Mouse (Mus musculus): Measurements from ENCODE around the gene Hspb9. TPM values are rescaled to one million over a fixed set of nuclear protein-coding genes. Genes with fewer than 3 reads are reported as not detected.
A peak's percentile ranks its signal among the peaks of the same experiment; 100 is the strongest.

Hspb9 gene
- total RNA-seq, 2 experiments from 2014 or later = not detected

GRCm38 (mm10) chr11:100711783-100712615 lies 1.7 kb upstream of the Hspb9 start, which contains the start of gene Kat2a:
Gene Kat2a (minus strand): TSS chr11:100712465.
- DNase-seq (ENCODE audit: low spot score in 2 of 2) = peak; percentile 83 to 88
- TF ChIP-seq CTCF (conservative IDR thresholded peaks at IDR 0.05) = no peak
- Histone ChIP-seq H3K4me3 (peak within 1 kb of the TSS; percentile 76), H3K27ac (peak within 1 kb of the TSS; percentile 92)

- no peak for TF ChIP-seq CTCF (conservative IDR thresholded peaks at IDR 0.05)
These were observed 476 bp upstream of the Hspb9 start for GRCm38 (mm10) chr11:100713174-100713573.

GRCm38 (mm10) chr11:100714534-100714915 lies 875 bp downstream of the Hspb9 start:
- DNase-seq (ENCODE audit: low spot score in 2 of 2) = peak; percentile 70 to 79
- peak overlapping the region; percentile 78 for H3K27ac ChIP-seq
- no peak overlapping the region; the same call in 1 of the 2 replicates for H3K4me3 ChIP-seq
- peak; percentile 95 for TF ChIP-seq CTCF (conservative IDR thresholded peaks at IDR 0.05)

More at GRCm38 (mm10) chr11:100713174-100713573, 476 bp upstream of the Hspb9 start:
- H3K4me3 ChIP-seq = no peak overlapping the region
- DNase-seq (ENCODE audit: low spot score in 2 of 2) = no peak
- peak overlapping the region; percentile 78; the same call in 1 of the 2 replicates for H3K27ac ChIP-seq

GRCm38 (mm10) chr11:100714948-100715347 lies 1.3 kb downstream of the Hspb9 start:
- Histone ChIP-seq H3K4me3 (no peak overlapping the region), H3K27ac (peak overlapping the region; percentile 78)
- TF ChIP-seq CTCF (conservative IDR thresholded peaks at IDR 0.05) = no peak; the same call in 1 of the 2 replicates
- peak in 1 of 2 experiments; percentile 50 for DNase-seq (ENCODE audit: low spot score in 2 of 2)

GRCm38 (mm10) chr11:100716649-100717048 lies 3.0 kb downstream of the Hspb9 start:
- no peak overlapping the region for H3K4me3 ChIP-seq
- no peak for DNase-seq (ENCODE audit: low spot score in 2 of 2)
- peak overlapping the region; percentile 78; the same call in 1 of the 2 replicates for H3K27ac ChIP-seq
- TF ChIP-seq CTCF (conservative IDR thresholded peaks at IDR 0.05) = no peak

GRCm38 (mm10) chr11:100718462-100718861 lies 4.8 kb downstream of the Hspb9 start:
- TF ChIP-seq CTCF (conservative IDR thresholded peaks at IDR 0.05) = no peak
- Histone ChIP-seq H3K4me3 (no peak overlapping the region), H3K27ac (peak overlapping the region; percentile 87; the same call in 1 of the 2 replicates)
- no peak for DNase-seq (ENCODE audit: low spot score in 2 of 2)

- no peak for DNase-seq (ENCODE audit: low spot score in 2 of 2)
- Histone ChIP-seq H3K4me3 (no peak overlapping the region), H3K27ac (peak overlapping the region; percentile 87; the same call in 1 of the 2 replicates)
- TF ChIP-seq CTCF (conservative IDR thresholded peaks at IDR 0.05) = no peak
These were observed 5.2 kb downstream of the Hspb9 start for GRCm38 (mm10) chr11:100718866-100719265.

- H3K4me3 ChIP-seq = no peak overlapping the region
- no peak for DNase-seq (ENCODE audit: low spot score in 2 of 2)
- H3K27ac ChIP-seq = peak overlapping the region; percentile 87
- no peak for TF ChIP-seq CTCF (conservative IDR thresholded peaks at IDR 0.05)
These were observed 5.7 kb downstream of the Hspb9 start for GRCm38 (mm10) chr11:100719312-100719711.

GRCm38 (mm10) chr11:100719893-100720292 lies 6.2 kb downstream of the Hspb9 start:
- no peak for DNase-seq (ENCODE audit: low spot score in 2 of 2)
- no peak overlapping the region for H3K4me3 ChIP-seq
- TF ChIP-seq CTCF (conservative IDR thresholded peaks at IDR 0.05) = no peak
- H3K27ac ChIP-seq = peak overlapping the region; percentile 87

- no peak for DNase-seq (ENCODE audit: low spot score in 2 of 2)
- no peak for TF ChIP-seq CTCF (conservative IDR thresholded peaks at IDR 0.05)
- Histone ChIP-seq H3K4me3 (no peak overlapping the region), H3K27ac (peak overlapping the region; percentile 87)
These were observed 6.7 kb downstream of the Hspb9 start for GRCm38 (mm10) chr11:100720345-100720744.

GRCm38 (mm10) chr11:100721254-100721653 lies 7.6 kb downstream of the Hspb9 start:
- DNase-seq (ENCODE audit: low spot score in 2 of 2) = no peak
- Histone ChIP-seq H3K27ac (peak overlapping the region; percentile 87), H3K4me3 (no peak overlapping the region)
- no peak for TF ChIP-seq CTCF (conservative IDR thresholded peaks at IDR 0.05)

GRCm38 (mm10) chr11:100721776-100722492 lies 8.3 kb downstream of the Hspb9 start:
- Histone ChIP-seq H3K27ac (peak overlapping the region; percentile 87), H3K4me3 (no peak overlapping the region)
- no peak for DNase-seq (ENCODE audit: low spot score in 2 of 2)
- TF ChIP-seq CTCF (conservative IDR thresholded peaks at IDR 0.05) = no peak

GRCm38 (mm10) chr11:100722493-100723028 lies 8.9 kb downstream of the Hspb9 start:
- H3K27ac ChIP-seq = peak overlapping the region; percentile 87
- TF ChIP-seq CTCF (conservative IDR thresholded peaks at IDR 0.05) = no peak
- H3K4me3 ChIP-seq = no peak overlapping the region
- no peak for DNase-seq (ENCODE audit: low spot score in 2 of 2)

Data from layer of hippocampus, adult 2 months (tissue).